Mouse (Mus musculus) testis, adult 2 months (tissue): ENCODE measurements around the gene Dnajc22. TPM values are rescaled to one million over a fixed set of nuclear protein-coding genes. Genes with fewer than 3 reads are reported as not detected.

ENCODE experiments used
- H3K27ac ChIP-seq: fragments of 200-500 bp; 2 replicates; pipeline ENCODE4 v1.5.1; 2012; ENCODE audit warnings: low read depth, low read length; ENCODE audit not compliant: control insufficient read depth, insufficient read depth
- H3K27me3 ChIP-seq: fragments of 200-500 bp; 2 replicates; pipeline ENCODE4 v1.6.1; 2012; ENCODE audit warnings: mild to moderate bottlenecking, low read length, moderate library complexity; ENCODE audit not compliant: control insufficient read depth, insufficient read depth
- H3K36me3 ChIP-seq: fragments of 200-500 bp; 2 replicates; pipeline ENCODE4 v1.6.1; 2012; ENCODE audit warnings: mild to moderate bottlenecking, low read length; ENCODE audit not compliant: control insufficient read depth, insufficient read depth
- H3K4me1 ChIP-seq: fragments of 200-500 bp; 2 replicates; pipeline ENCODE4 v1.6.1; 2012; ENCODE audit warnings: low read length; ENCODE audit not compliant: control insufficient read depth, insufficient read depth
- H3K4me3 ChIP-seq: fragments of 200-500 bp; 2 replicates; pipeline ENCODE4 v1.5.1; 2012; ENCODE audit warnings: low read depth, mild to moderate bottlenecking, low read length, moderate library complexity, mixed read lengths; ENCODE audit not compliant: control insufficient read depth
- CTCF ChIP-seq: fragments of 200-500 bp; IDR thresholded peaks from 2 replicates; pipeline ENCODE4 v1.5.1; 2012; ENCODE audit warnings: low read depth, mild to moderate bottlenecking, inconsistent platforms, low read length, moderate library complexity; ENCODE audit not compliant: control insufficient read depth, insufficient read depth, insufficient replicate concordance
- POLR2A ChIP-seq: fragments of 200-500 bp; IDR thresholded peaks from 2 replicates; pipeline ENCODE4 v1.6.1; 2012; ENCODE audit warnings: low read depth, mild to moderate bottlenecking, inconsistent platforms, low read length, moderate library complexity; ENCODE audit not compliant: control insufficient read depth
- polyA plus RNA-seq: library from polyadenylated mRNA; depleted of rRNA; stranded (reverse); fragments of >200 nt; gene quantifications from 2 replicates; pipeline ENCODE4 v1.2.3, GENCODE M21; 2012

The Dnajc22 gene
- polyA plus RNA-seq, 1 experiment = 4.1 TPM

DNA sequence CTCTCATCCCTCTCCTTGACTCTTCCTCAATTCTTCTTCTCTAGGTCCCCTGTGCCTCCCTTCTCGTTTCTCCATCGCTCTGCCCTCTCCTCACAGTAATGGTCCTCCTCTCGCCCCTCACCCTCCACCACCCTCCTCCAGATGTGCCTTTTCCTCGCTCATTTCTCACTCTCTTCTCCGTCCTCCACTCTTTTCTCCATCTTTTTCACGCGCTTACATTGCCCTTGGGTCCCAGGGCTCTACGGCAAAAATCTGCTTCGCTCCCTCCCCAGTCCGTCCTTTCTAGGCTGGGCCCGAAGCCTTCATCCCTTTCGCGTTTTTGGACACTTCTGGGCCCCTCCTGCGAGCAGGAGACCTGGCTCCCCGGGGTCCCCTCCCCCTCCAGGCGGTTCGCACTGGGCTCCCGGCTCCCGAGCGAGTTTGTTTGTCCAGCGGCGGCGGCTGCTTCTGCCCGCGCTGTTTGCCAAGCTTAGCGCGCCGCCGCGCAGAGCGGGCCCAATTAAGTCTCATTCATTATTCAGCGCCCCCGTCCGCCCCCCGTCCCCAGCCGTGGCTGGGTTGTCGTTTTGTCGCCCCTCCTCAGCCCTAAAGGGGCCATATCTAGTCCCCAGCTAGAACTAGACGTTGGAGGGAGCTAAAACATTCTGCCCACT, 5.0 kb downstream of the Dnajc22 start:
- peak overlapping the region; percentile 66 for H3K4me3 ChIP-seq
- peaks cover 21% of the 10 kb centered on the region for H3K4me1 ChIP-seq
- no peak overlapping the region for H3K27ac ChIP-seq
- peaks cover 23% of the 10 kb centered on the region for H3K27me3 ChIP-seq
- H3K36me3 ChIP-seq = no peaks in the 10 kb centered on the region
- TF ChIP-seq POLR2A (no peak), CTCF (no peak)

DNA sequence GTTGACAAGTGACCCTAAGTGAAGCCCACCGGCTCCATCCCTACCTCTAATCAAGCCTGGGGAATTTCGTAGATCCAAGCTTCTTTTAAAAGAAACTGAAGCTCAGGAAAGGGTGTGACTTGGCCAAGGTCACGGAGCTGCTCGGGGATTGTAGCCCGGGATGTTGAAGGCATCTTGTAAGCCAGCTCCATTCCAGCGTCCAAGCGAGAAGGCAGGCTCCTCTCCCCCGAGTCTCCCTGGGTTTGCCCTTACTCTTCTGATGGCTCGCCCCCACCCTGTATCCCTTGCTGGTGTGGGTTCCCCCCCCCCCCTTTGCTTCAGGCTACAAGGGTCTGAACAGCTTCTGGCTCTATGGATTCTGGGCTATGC, 5.5 kb downstream of the Dnajc22 start:
- Histone ChIP-seq H3K36me3 (no peaks in the 10 kb centered on the region), H3K4me1 (peaks cover 19% of the 10 kb centered on the region), H3K27me3 (peaks cover 23% of the 10 kb centered on the region), H3K4me3 (peak overlapping the region; percentile 66), H3K27ac (no peak overlapping the region)
- TF ChIP-seq CTCF = no peak
- TF ChIP-seq POLR2A = no peak

DNA sequence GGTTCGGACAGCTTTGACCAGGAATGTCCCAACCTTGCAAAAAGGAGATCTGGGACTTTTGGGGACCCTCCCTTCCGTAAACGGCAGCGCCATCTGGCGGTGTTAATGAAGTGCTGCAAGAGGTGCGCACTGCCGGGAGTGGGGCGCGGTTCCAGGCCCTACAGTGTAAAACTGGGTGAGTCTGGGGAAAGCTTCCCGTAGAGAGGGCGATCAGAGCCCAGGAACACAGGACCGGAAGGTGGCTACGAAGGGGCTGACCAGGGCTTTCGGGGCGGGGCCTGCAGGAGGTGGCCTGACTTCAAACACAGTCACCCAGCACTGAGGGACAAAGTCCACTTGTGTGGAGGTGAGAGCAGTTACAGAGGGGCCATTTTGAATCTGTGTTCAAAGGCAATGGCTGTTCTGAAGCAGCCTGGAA, 6.2 kb downstream of the Dnajc22 start:
- peak; percentile 82; the same call in 1 of the 2 replicates for TF ChIP-seq CTCF
- TF ChIP-seq POLR2A = no peak
- Histone ChIP-seq H3K4me3 (peak overlapping the region; percentile 63), H3K36me3 (no peaks in the 10 kb centered on the region), H3K27me3 (peaks cover 23% of the 10 kb centered on the region), H3K4me1 (peaks cover 19% of the 10 kb centered on the region), H3K27ac (no peak overlapping the region)

DNA sequence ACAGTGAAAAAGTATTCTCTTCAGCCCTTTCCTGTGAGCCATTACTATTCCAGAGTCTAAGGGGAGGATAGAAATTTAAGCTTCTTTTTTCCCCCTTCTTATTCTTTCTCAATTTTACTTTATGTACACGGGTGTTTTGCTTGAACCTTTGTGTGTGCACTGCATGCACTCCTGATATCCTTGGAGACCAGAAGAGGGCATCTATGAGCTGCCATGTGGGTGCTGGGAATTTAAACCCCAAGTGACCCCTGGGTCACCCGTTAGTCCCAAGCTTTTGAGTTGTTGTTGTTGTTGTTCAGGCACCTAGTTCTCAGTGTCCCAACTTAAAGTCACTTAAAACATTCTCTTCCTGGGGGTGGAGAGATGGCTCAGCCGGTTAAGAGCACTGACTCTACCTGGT, 7.0 kb downstream of the Dnajc22 start:
- Histone ChIP-seq H3K27me3 (peaks cover 21% of the 10 kb centered on the region), H3K27ac (no peak overlapping the region)

DNA sequence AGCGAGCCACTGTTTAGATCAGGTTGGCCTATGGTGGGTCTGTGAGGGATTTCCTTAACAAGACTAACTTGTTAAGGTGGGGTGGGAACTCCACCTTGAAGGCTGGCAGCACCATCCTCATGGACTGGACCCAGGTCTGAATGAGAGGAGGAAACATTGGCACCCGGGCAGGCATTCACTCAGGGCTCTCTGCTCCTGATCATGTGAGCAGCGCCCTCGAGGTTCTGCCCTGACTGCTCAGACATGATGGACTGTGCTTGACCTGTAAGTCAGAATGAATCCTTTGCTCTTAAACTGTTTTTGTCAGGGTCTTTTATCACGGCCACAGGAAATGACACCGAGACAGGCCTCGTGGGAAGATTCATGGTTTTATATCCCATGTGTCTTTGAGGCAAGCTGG, 12.3 kb downstream of the Dnajc22 start:
- Histone ChIP-seq H3K27me3 (no peaks in the 10 kb centered on the region), H3K4me3 (no peak overlapping the region), H3K4me1 (no peaks in the 10 kb centered on the region), H3K36me3 (no peaks in the 10 kb centered on the region), H3K27ac (no peak overlapping the region)
- TF ChIP-seq CTCF = no peak
- no peak for TF ChIP-seq POLR2A

More for the DNA sequence above, 7.0 kb downstream of the Dnajc22 start:
- H3K36me3 ChIP-seq = no peaks in the 10 kb centered on the region
- no peak overlapping the region for H3K4me3 ChIP-seq
- TF ChIP-seq POLR2A = no peak
- no peak for TF ChIP-seq CTCF
- H3K4me1 ChIP-seq = peaks cover 14% of the 10 kb centered on the region

DNA sequence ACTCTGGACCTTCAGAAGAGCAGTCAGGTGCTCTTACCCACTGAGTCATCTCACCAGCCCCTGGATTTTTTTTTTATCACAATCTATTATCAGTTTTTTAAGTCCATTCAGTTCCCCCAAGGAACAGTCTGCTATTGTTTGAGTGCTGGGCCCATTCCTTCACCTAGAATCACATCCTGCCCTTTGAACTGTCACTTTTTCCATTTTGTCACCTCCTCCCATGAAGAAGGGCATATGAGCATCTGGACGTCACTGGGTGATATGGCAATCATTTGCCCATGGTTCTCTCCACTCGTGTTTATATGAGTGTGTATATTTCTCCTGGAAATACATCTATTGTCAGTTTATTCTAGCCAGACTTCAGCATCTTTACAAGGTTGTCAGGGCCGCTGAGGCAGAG, 14.9 kb downstream of the Dnajc22 start:
- no peak overlapping the region for H3K27ac ChIP-seq
- no peaks in the 10 kb centered on the region for H3K27me3 ChIP-seq
- H3K4me3 ChIP-seq = no peak overlapping the region
- H3K4me1 ChIP-seq = no peaks in the 10 kb centered on the region
- TF ChIP-seq POLR2A (no peak), CTCF (no peak)
- no peaks in the 10 kb centered on the region for H3K36me3 ChIP-seq

DNA sequence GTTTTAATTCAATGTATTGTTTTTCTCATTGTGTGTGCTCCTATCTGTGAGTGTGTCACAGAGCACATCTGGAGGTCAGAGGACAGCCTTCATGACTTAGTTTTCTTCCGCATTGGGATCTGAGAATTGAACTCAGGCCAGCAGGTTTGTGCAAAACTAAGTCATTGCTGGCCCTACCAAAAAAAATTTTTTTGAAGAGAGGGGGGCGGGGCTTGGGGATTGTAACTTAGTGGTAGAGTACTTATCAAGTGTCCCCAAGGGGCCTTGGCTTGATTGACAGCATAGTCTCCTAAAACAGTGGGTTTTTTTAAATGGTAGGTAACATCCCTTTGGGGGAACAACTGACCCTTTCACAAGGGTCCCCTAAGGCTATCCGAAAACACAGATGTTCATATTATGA, 18.2 kb downstream of the Dnajc22 start:
- Histone ChIP-seq H3K4me3 (no peak overlapping the region), H3K27ac (no peak overlapping the region), H3K27me3 (no peaks in the 10 kb centered on the region), H3K36me3 (no peaks in the 10 kb centered on the region), H3K4me1 (peaks cover 2% of the 10 kb centered on the region; the same call in 1 of the 2 replicates)
- TF ChIP-seq POLR2A = no peak
- TF ChIP-seq CTCF = no peak
